In genomic region chr1:165864864-165865795, GRCm38 (mm10) we compare ENCODE assay signal across 12 mouse cellular contexts.
A peak's percentile ranks its signal among the peaks of the same experiment; 100 is the strongest.
DNase-seq lines count a peak whose midpoint lies in the region; ATAC-seq and TF ChIP-seq lines count a peak whose summit lies in the region.
"Had no signal": no experiment of that assay in that cellular context is flagged by ENCODE, and none has a peak within 500 bp of the region (broad histone marks: within the 10 kb centered on the region; RNA-seq: fewer than 3 reads in every experiment).

No protein-coding gene starts in this region.

- 39% methylated on average over 14 of the region's 14 CpGs for WGBS in hindbrain, embryonic 13.5 days
- 45% methylated on average over 14 of the region's 14 CpGs for WGBS in hindbrain, embryonic 12.5 days
- WGBS in thymus, adult 2 months = 86% methylated on average over 14 of the region's 14 CpGs
- WGBS in intestine, embryonic 15.5 days = 37% methylated on average over 14 of the region's 14 CpGs

- H3K9me3 ChIP-seq in hindbrain, embryonic 13.5 days = no peaks in the 10 kb centered on the region
- H3K9me3 ChIP-seq in hindbrain, embryonic 12.5 days (replicated peaks) = no peaks in the 10 kb centered on the region
- no peaks in the 10 kb centered on the region for H3K9me3 ChIP-seq in intestine, embryonic 15.5 days

- H3K4me3 ChIP-seq in hindbrain, embryonic 13.5 days = no peak overlapping the region
- no peak overlapping the region for H3K4me3 ChIP-seq in hindbrain, embryonic 12.5 days
- no peak overlapping the region for H3K4me3 ChIP-seq in thymus, adult 2 months (ENCODE audit: control insufficient read depth, insufficient read depth, low read length)
- H3K4me3 ChIP-seq in intestine, embryonic 15.5 days (replicated peaks) = no peak overlapping the region

- peak; percentile 58 for DNase-seq in thymus, postnatal 4 days
- DNase-seq in thymus, adult 2 months = no peak
- DNase-seq in adrenal gland, postnatal 14 days = no peak
- DNase-seq in layer of hippocampus, adult 9-10 months (ENCODE audit: low spot score) = no peak
- no peak for DNase-seq in ovary, adult 18-20 months (ENCODE audit: low spot score)
- DNase-seq: adrenal gland, postnatal 36 days; cerebellum, postnatal 25 days; layer of hippocampus, postnatal 36 days; lung, postnatal 14 days had no signal

- no peak overlapping the region for H3K9ac ChIP-seq in hindbrain, embryonic 13.5 days
- no peak overlapping the region for H3K9ac ChIP-seq in hindbrain, embryonic 12.5 days
- H3K9ac ChIP-seq in intestine, embryonic 15.5 days = no peak overlapping the region

- no peak overlapping the region for H3K4me2 ChIP-seq in hindbrain, embryonic 13.5 days
- H3K4me2 ChIP-seq in hindbrain, embryonic 12.5 days (replicated peaks) = no peak overlapping the region
- no peak overlapping the region for H3K4me2 ChIP-seq in intestine, embryonic 15.5 days (replicated peaks)

- no peak for ATAC-seq in hindbrain, embryonic 13.5 days (ENCODE audit: low FRiP score)
- ATAC-seq in hindbrain, embryonic 12.5 days (ENCODE audit: low FRiP score) = no peak
- peak; percentile 63; the same call in 1 of the 2 replicates for ATAC-seq in intestine, embryonic 15.5 days

- H3K4me1 ChIP-seq in hindbrain, embryonic 13.5 days (replicated peaks) = peaks cover 21% of the 10 kb centered on the region
- H3K4me1 ChIP-seq in hindbrain, embryonic 12.5 days = peaks cover 13% of the 10 kb centered on the region
- peaks cover 6% of the 10 kb centered on the region for H3K4me1 ChIP-seq in thymus, adult 2 months (replicated peaks; ENCODE audit: control insufficient read depth, insufficient read depth, low read length)
- 0 out of 2 replicates have a peak, but pooled peaks cover 4% of the 10 kb centered on the region for H3K4me1 ChIP-seq in intestine, embryonic 15.5 days (replicated peaks)

- H3K27ac ChIP-seq in hindbrain, embryonic 13.5 days = 0 out of 2 replicates have a peak overlapping the region, but pooled peaks have one; percentile 20
- H3K27ac ChIP-seq in hindbrain, embryonic 12.5 days = no peak overlapping the region
- no peak overlapping the region for H3K27ac ChIP-seq in thymus, adult 2 months (ENCODE audit: control insufficient read depth, insufficient read depth, low read length)
- H3K27ac ChIP-seq in intestine, embryonic 15.5 days = no peak overlapping the region

- H3K36me3 ChIP-seq in hindbrain, embryonic 13.5 days = peaks cover 3% of the 10 kb centered on the region
- 0 out of 2 replicates have a peak, but pooled peaks cover 11% of the 10 kb centered on the region for H3K36me3 ChIP-seq in hindbrain, embryonic 12.5 days
- H3K36me3 ChIP-seq in thymus, adult 2 months (ENCODE audit: control insufficient read depth, insufficient read depth, low read length) = peaks cover 17% of the 10 kb centered on the region
- H3K36me3 ChIP-seq in intestine, embryonic 15.5 days = no peaks in the 10 kb centered on the region

- no peak for TF ChIP-seq CTCF in thymus, adult 2 months (IDR thresholded peaks at IDR 0.05; ENCODE audit: borderline replicate concordance, control insufficient read depth, extremely low read depth, insufficient read depth, low read length, poor library complexity)

- TF ChIP-seq POLR2A in thymus, adult 2 months (IDR thresholded peaks at IDR 0.05; ENCODE audit: control insufficient read depth, extremely low read depth, insufficient read depth, low read length, poor library complexity) = no peak

- H3K27me3 ChIP-seq in hindbrain, embryonic 13.5 days = no peaks in the 10 kb centered on the region
- H3K27me3 ChIP-seq in hindbrain, embryonic 12.5 days = no peaks in the 10 kb centered on the region
- H3K27me3 ChIP-seq in thymus, adult 2 months (ENCODE audit: control insufficient read depth, insufficient read depth, low read length) = no peaks in the 10 kb centered on the region
- H3K27me3 ChIP-seq in intestine, embryonic 15.5 days (replicated peaks) = no peaks in the 10 kb centered on the region
